Comparison of ENCODE assay signal across 10 mouse cellular contexts in the genomic region with DNA sequence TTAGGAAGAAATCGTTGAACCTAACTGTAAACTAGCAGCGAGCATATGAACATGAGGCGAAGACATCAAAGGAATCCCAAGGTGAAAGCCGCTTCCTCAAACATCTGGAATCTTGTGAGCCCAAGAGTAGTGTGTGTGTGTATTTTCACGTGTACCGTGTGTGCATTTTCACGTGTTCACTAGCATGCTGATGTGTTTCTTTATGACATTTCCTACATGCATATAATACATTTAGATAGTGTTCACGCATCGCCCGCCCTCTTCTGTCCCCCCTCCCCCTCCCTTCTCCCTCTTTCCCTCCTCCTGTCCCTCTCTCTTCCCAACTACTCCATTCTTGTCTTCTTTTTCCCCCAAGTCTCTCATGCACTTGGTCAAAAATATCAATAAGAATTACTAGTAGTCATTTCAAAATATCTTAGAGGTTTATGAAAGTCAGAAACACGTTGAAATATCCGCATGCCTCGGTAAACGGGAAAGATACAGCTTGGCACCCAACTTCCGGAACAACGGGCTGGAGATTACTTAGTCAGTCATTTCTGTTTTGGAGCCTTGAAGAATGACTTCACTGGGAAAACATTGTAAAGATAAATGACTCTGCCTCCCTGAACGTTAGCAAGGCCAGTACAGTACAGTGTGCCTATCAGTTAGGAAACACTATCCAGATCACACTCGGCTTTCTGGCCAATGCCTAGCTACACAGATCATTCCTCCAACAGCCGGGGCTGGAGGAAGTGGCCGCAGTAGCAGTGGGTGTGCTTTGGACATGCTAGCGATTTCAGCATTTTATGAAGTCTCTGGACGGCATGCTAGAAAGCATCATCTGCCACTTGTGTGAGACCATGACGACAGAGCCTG. TPM values are rescaled to one million over a fixed set of nuclear protein-coding genes. Genes with fewer than 3 reads are reported as not detected.
DNase-seq lines count a peak whose midpoint lies in the region; ATAC-seq and TF ChIP-seq lines count a peak whose summit lies in the region.
"Had no signal": no experiment of that assay in that cellular context is flagged by ENCODE, and none has a peak within 500 bp of the region (broad histone marks: within the 10 kb centered on the region; RNA-seq: fewer than 3 reads in every experiment).

No protein-coding gene starts in this region.

- no peak overlapping the region for H3K4me3 ChIP-seq in lung, postnatal 0 days (ENCODE audit: low read depth, low read length)
- H3K4me3 ChIP-seq in small intestine, adult 2 months (ENCODE audit: low read depth, low read length) = peak overlapping the region; percentile 8; the same call in 1 of the 2 replicates
- no peak overlapping the region for H3K4me3 ChIP-seq in forebrain, embryonic 12.5 days (replicated peaks)
- H3K4me3 ChIP-seq: embryonic facial prominence, embryonic 13.5 days had no signal

- H3K4me2 ChIP-seq in lung, postnatal 0 days (replicated peaks; ENCODE audit: low read depth, low read length) = no peak overlapping the region
- no peak overlapping the region for H3K4me2 ChIP-seq in forebrain, embryonic 12.5 days
- H3K4me2 ChIP-seq: embryonic facial prominence, embryonic 13.5 days had no signal

- TF ChIP-seq CTCF in lung, postnatal 0 days (IDR thresholded peaks at IDR 0.05) = no peak
- no peak for TF ChIP-seq CTCF in small intestine, adult 2 months (IDR thresholded peaks at IDR 0.05; ENCODE audit: extremely low read depth, insufficient read length, insufficient replicate concordance, low read depth, low read length)

- H3K36me3 ChIP-seq in lung, postnatal 0 days (ENCODE audit: insufficient read depth, low read length) = no peaks in the 10 kb centered on the region
- no peaks in the 10 kb centered on the region for H3K36me3 ChIP-seq in small intestine, adult 2 months (ENCODE audit: control insufficient read depth, insufficient read depth, low read length)
- H3K36me3 ChIP-seq in forebrain, embryonic 12.5 days (replicated peaks) = 0 out of 2 replicates have a peak, but pooled peaks cover 3% of the 10 kb centered on the region

- peak; percentile 31 for DNase-seq in lung, postnatal 0 days (ENCODE audit: low spot score)
- DNase-seq in lung, postnatal 25 days (ENCODE audit: low spot score) = no peak
- DNase-seq in heart, postnatal 36 days = peak; percentile 33 to 37
- no peak for DNase-seq in right cerebral cortex, postnatal 10 days (ENCODE audit: low spot score in 2 of 2)
- no peak for DNase-seq in T-cell, adult 2 months (ENCODE audit: low spot score)

- no peak for TF ChIP-seq POLR2A in small intestine, adult 2 months (IDR thresholded peaks at IDR 0.05; ENCODE audit: low read depth, low read length)

- peak; percentile 23; the same call in 1 of the 2 replicates for ATAC-seq in lung, postnatal 0 days
- ATAC-seq in erythroblast, adult 5-6 weeks (replicated peaks; ENCODE audit: low FRiP score, poor library complexity, severe bottlenecking) = peak; percentile 41
- no peak for ATAC-seq in forebrain, embryonic 12.5 days (ENCODE audit: low FRiP score)
- ATAC-seq: CD4-positive, CD25-positive, alpha-beta regulatory T cell, adult 4 months had no signal

- H3K9me3 ChIP-seq in lung, postnatal 0 days (ENCODE audit: low read length) = no peaks in the 10 kb centered on the region
- no peaks in the 10 kb centered on the region for H3K9me3 ChIP-seq in forebrain, embryonic 12.5 days
- H3K9me3 ChIP-seq: embryonic facial prominence, embryonic 13.5 days had no signal

- WGBS in lung, postnatal 0 days = 71% methylated on average over 23 of the region's 23 CpGs
- WGBS in small intestine, adult 2 months = 49% methylated on average over 23 of the region's 23 CpGs
- WGBS in forebrain, embryonic 12.5 days = 94% methylated on average over 23 of the region's 23 CpGs

- TF ChIP-seq EP300 in lung, postnatal 0 days (IDR thresholded peaks at IDR 0.05) = peak; percentile 18; the same call in 1 of the 2 replicates

- H3K27ac ChIP-seq in lung, postnatal 0 days (ENCODE audit: low read length) = no peak overlapping the region
- no peak overlapping the region for H3K27ac ChIP-seq in small intestine, adult 2 months (ENCODE audit: insufficient read depth, low read depth, low read length)
- no peak overlapping the region for H3K27ac ChIP-seq in forebrain, embryonic 12.5 days
- H3K27ac ChIP-seq: embryonic facial prominence, embryonic 13.5 days had no signal

- intact Hi-C loops in heart, postnatal 36 days (cut with DNase I) = no loop called here

- no peak overlapping the region for H3K9ac ChIP-seq in lung, postnatal 0 days (replicated peaks; ENCODE audit: low read depth)
- H3K9ac ChIP-seq in forebrain, embryonic 12.5 days = no peak overlapping the region
- H3K9ac ChIP-seq: embryonic facial prominence, embryonic 13.5 days had no signal

- H3K4me1 ChIP-seq in lung, postnatal 0 days (ENCODE audit: insufficient read depth, low read depth, low read length) = peaks cover 20% of the 10 kb centered on the region; the same call in 1 of the 2 replicates
- peaks cover 4% of the 10 kb centered on the region; the same call in 1 of the 2 replicates for H3K4me1 ChIP-seq in small intestine, adult 2 months (ENCODE audit: control insufficient read depth, insufficient read depth, insufficient read length, low read length)
- H3K4me1 ChIP-seq in forebrain, embryonic 12.5 days = peaks cover 6% of the 10 kb centered on the region; the same call in 1 of the 2 replicates
- H3K4me1 ChIP-seq: embryonic facial prominence, embryonic 13.5 days had no signal

- no peaks in the 10 kb centered on the region for H3K27me3 ChIP-seq in lung, postnatal 0 days (replicated peaks; ENCODE audit: insufficient read depth, low read length)
- H3K27me3 ChIP-seq in small intestine, adult 2 months (ENCODE audit: control insufficient read depth, insufficient read depth, low read length) = no peaks in the 10 kb centered on the region
- H3K27me3 ChIP-seq in forebrain, embryonic 12.5 days = no peaks in the 10 kb centered on the region
- H3K27me3 ChIP-seq: embryonic facial prominence, embryonic 13.5 days had no signal

RNA-seq across cellular contexts. Expression of a gene that starts 8.5 kb away (rescaled TPM):
- polyA plus RNA-seq in lung, postnatal 0 days (2015; fragmentation: Nextera tagmentation; extraction: Ambion mirVana) = 23.0 and 35.0 TPM in 2 replicates
- total RNA-seq in erythroblast, adult 5-6 weeks (2015; ENCODE audit: low replicate concordance) = 16.7 and 24.6 TPM in 2 replicates
- total RNA-seq in erythroblast, adult 5-6 weeks (2017; ENCODE audit: low replicate concordance) = 5.9 and 9.4 TPM in 2 replicates
- 10 to 100 TPM; 25.3 to 29.8 TPM for total RNA-seq in heart, postnatal 36 days (2021)
- 5.1 and 7.6 TPM in 2 replicates for polyA plus RNA-seq in small intestine, adult 2 months (2012; rRNA removed)
- 10.9 and 13.1 TPM in 2 replicates for polyA plus RNA-seq in forebrain, embryonic 12.5 days (2016; fragmentation: Nextera tagmentation; extraction: Ambion mirVana)

Comparison
In these comparisons a context has a peak if more than half of its experiments do, and no peak if none do; other contexts are left out.
1. DNase-seq: peak in lung, postnatal 0 days (single experiment) and heart, postnatal 36 days (2 of 2); none in lung, postnatal 25 days (single experiment), right cerebral cortex, postnatal 10 days (0 of 2) and T-cell, adult 2 months (single experiment).